Mouse (Mus musculus): Measurements from ENCODE around the gene Slc25a17. TPM values are rescaled to one million over a fixed set of nuclear protein-coding genes. Genes with fewer than 3 reads are reported as not detected.

Slc25a17 gene
- total RNA-seq, 2 experiments from 2014 or later = 9.3 to 12.5 TPM

- peak; percentile 25 for DNase-seq
Observed at GRCm38 (mm10) chr15:81301193-81302070, 59.2 kb downstream of the Slc25a17 start.

GRCm38 (mm10) chr15:81300520-81301069 lies 60.0 kb downstream of the Slc25a17 start:
- no peak for DNase-seq

GRCm38 (mm10) chr15:81299549-81299948 lies 61.1 kb downstream of the Slc25a17 start:
- DNase-seq = no peak

- DNase-seq = no peak
Observed at GRCm38 (mm10) chr15:81298213-81298612, 62.4 kb downstream of the Slc25a17 start.

GRCm38 (mm10) chr15:81297543-81297942 lies 63.1 kb downstream of the Slc25a17 start:
- DNase-seq = no peak

- DNase-seq = no peak
Observed at GRCm38 (mm10) chr15:81294897-81295296, 65.7 kb downstream of the Slc25a17 start.

- no peak for DNase-seq
Observed at GRCm38 (mm10) chr15:81294386-81294785, 66.2 kb downstream of the Slc25a17 start.

GRCm38 (mm10) chr15:81290747-81291146 lies 69.9 kb downstream of the Slc25a17 start:
- no peak for DNase-seq

- DNase-seq = no peak
Observed at GRCm38 (mm10) chr15:81290230-81290629, 70.4 kb downstream of the Slc25a17 start.

- DNase-seq = no peak
Observed at GRCm38 (mm10) chr15:81284121-81284734, 76.4 kb downstream of the Slc25a17 start.

GRCm38 (mm10) chr15:81278699-81279098 lies 81.9 kb downstream of the Slc25a17 start:
- DNase-seq = no peak

GRCm38 (mm10) chr15:81277928-81278327 lies 82.7 kb downstream of the Slc25a17 start:
- no peak for DNase-seq

GRCm38 (mm10) chr15:81273361-81273760 lies 87.3 kb downstream of the Slc25a17 start:
- no peak for DNase-seq

GRCm38 (mm10) chr15:81272305-81273053 lies 88.1 kb downstream of the Slc25a17 start:
- peak; percentile 72 for DNase-seq

Other genes with a start within 250 kb of the Slc25a17 start
- gene Mrtfa, start 170.1 kb downstream of the Slc25a17 start, total RNA-seq (2021) = 10 to 100 TPM; 18.9 to 20.5 TPM
- gene Mchr1, start 125.3 kb downstream of the Slc25a17 start, total RNA-seq (2021) = 1 to 10 TPM; 2.4 to 3.6 TPM
- gene St13, start 39.3 kb upstream of the Slc25a17 start, total RNA-seq (2021) = 10 to 100 TPM; 84.6 to 87.8 TPM
- gene Xpnpep3, start 39.3 kb upstream of the Slc25a17 start, total RNA-seq (2021) = 1 to 10 TPM; 6.5 to 6.7 TPM
- not detected for gene Dnajb7, start 47.5 kb upstream of the Slc25a17 start, total RNA-seq (2021)
- 100 to 1,000 TPM in 1 of 2 experiments, 10 to 100 TPM in 1; 97.2 to 104 TPM for gene Rbx1, start 105.5 kb upstream of the Slc25a17 start, total RNA-seq (2021)
- 10 to 100 TPM; 26.9 to 34.6 TPM for gene Ep300, start 224.5 kb upstream of the Slc25a17 start, total RNA-seq (2021)

All from gastrocnemius, postnatal 25 days (tissue).